Mouse (Mus musculus): ENCODE results near the gene Bloc1s3. TPM values are rescaled to one million over a fixed set of nuclear protein-coding genes. Genes with fewer than 3 reads are reported as not detected.
"Not testable (repeated sequence)": the region's sequence is repeated elsewhere in the genome, so short reads cannot be mapped to it uniquely, and the experiment has no call there.

Gene Bloc1s3
- polyA plus RNA-seq, 1 experiment from 2014 or later: 4.3 TPM

DNA sequence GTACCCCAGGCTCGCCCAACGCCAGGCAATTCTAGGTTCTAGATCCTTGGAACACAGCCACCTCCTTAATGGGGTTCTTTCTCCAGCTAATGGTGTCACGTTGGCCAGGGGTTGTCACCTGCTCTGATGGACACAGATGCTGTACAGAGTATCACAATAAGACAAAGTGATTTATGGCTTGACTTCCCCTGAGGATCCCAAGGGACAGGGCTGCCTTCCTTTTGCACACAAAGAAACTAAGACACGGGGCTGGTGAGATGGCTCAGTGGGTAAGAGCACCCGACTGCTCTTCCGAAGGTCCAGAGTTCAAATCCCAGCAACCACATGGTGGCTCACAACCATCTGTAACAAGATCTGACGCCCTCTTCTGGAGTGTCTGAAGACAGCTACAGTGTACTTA, 3.8 kb upstream of the Bloc1s3 start:
- H3K4me2 ChIP-seq (replicated peaks); ATAC-seq (ENCODE audit: low FRiP score, low read depth); H3K9me3 ChIP-seq; H3K4me3 ChIP-seq; H3K9ac ChIP-seq (replicated peaks); H3K27ac ChIP-seq (replicated peaks); H3K36me3 ChIP-seq: not testable (repeated sequence)
- Histone ChIP-seq H3K4me1 (peaks cover 15% of the 10 kb centered on the region), H3K27me3 (peaks cover 17% of the 10 kb centered on the region)
- WGBS: 86% methylated on average over 7 of the region's 7 CpGs

DNA sequence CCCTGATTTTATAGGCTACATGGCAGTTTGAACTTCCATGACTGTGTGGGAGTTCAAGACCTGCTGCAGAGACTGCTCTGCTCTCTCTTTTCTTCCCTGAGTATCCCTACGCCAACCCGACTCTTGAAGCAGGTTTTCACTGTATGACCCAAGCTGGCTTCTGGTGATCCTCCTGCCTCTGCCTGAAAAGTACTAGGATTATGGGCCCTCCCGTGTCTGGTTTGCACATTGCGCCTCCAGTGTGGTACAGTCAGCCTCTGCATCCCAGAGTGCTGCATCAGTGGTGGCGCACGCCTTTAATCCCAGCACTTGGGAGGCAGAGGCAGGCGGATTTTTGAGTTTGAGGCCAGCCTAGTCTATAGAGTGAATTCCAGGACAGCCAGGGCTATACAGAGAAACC, 1.6 kb upstream of the Bloc1s3 start:
- Histone ChIP-seq H3K36me3 (no peaks in the 10 kb centered on the region), H3K4me1 (peaks cover 20% of the 10 kb centered on the region), H3K4me2 (replicated peaks) (peak overlapping the region; percentile 88), H3K9me3 (no peaks in the 10 kb centered on the region), H3K27me3 (peaks cover 4% of the 10 kb centered on the region; the same call in 1 of the 2 replicates), H3K9ac (replicated peaks) (no peak overlapping the region), H3K4me3 (peak overlapping the region; percentile 78; the same call in 1 of the 2 replicates), H3K27ac (replicated peaks) (no peak overlapping the region)
- 93% methylated on average over 7 of the region's 7 CpGs for WGBS
- ATAC-seq (ENCODE audit: low FRiP score, low read depth): no peak

DNA sequence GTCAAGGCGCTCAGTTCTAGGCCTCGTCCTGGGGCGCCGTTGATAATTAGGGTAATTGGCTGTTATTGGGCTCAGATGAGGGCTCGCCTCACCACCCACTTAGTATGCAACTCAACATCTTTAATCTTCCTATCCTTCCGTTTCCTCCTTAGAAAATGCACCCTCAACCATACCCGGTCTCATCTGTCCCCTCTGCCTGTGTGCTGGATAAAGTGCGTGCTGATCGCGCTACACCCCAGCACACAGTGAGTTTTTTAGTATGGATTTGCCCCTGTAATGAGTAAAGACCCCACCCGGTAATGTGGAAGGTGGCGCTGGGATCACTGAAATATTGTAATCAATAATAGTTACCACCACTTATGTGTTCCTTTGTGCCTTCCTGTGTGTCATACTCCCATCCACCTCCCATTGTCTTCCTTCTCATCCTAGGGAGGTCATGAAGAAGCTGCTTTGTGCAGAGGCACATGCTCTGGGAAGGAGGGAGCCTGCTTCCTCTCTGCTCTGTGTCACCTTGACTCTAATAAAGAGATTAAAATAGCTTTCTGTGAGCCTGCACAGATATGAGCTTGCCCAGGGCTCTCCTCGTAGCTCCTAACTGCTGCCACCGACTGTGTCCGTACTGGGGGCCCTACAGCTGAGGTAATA, 879 bp upstream of the Bloc1s3 start:
- Histone ChIP-seq H3K4me1 (peaks cover 20% of the 10 kb centered on the region), H3K4me2 (replicated peaks) (peak overlapping the region; percentile 88), H3K36me3 (no peaks in the 10 kb centered on the region), H3K27ac (replicated peaks) (peak overlapping the region; percentile 83), H3K4me3 (peak overlapping the region; percentile 78), H3K9me3 (no peaks in the 10 kb centered on the region), H3K9ac (replicated peaks) (peak overlapping the region; percentile 86), H3K27me3 (no peaks in the 10 kb centered on the region; the same call in 1 of the 2 replicates)
- ATAC-seq (ENCODE audit: low FRiP score, low read depth): peak; percentile 13
- 12% methylated on average over 15 of the region's 15 CpGs for WGBS

- H3K4me2 ChIP-seq (replicated peaks): peak overlapping the region; percentile 88
- H3K4me1 ChIP-seq: peaks cover 20% of the 10 kb centered on the region
- H3K9me3 ChIP-seq: no peaks in the 10 kb centered on the region
- H3K36me3 ChIP-seq: no peaks in the 10 kb centered on the region
- H3K4me3 ChIP-seq: peak overlapping the region; percentile 78
- H3K27me3 ChIP-seq: no peaks in the 10 kb centered on the region; the same call in 1 of the 2 replicates
- WGBS: 6% methylated on average over 18 of the region's 18 CpGs
- peak overlapping the region; percentile 83 for H3K27ac ChIP-seq (replicated peaks)
- H3K9ac ChIP-seq (replicated peaks): peak overlapping the region; percentile 86
- ATAC-seq (ENCODE audit: low FRiP score, low read depth): no peak
These were observed 570 bp downstream of the Bloc1s3 start for GRCm38 (mm10) chr7:19507612-19507981.

DNA sequence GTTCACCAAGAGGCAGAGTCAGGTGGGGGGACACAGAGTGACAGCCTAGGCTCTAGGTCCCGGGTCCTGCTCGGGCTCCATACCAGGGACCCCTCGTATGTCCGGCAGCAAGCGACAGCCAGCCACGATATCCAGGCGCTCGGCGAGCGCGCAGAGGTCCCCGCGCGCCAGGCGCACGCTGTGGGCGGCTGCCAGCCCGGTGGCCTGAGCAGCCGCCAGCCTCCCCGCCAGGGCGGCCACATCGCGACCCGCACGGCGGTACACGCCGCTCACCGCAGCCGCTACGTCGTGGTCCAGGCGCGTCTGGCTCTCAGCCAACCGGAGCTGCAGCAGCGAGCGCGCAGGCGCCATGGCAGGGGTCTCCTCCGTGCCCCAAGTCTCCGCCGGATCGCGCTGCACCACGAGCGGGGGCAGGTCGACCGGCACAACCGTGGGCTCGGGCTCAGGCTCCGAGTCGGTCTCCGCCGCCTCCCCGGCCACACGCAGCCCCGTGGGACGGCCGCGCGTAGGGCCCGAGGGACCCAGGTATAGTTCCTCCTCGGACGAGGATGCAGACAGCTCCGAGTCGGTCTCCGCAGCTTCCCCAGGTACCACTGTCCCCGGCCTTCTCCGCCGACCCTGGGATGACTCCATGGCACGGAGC, 1.1 kb downstream of the Bloc1s3 start:
- Histone ChIP-seq H3K27me3 (no peaks in the 10 kb centered on the region; the same call in 1 of the 2 replicates), H3K4me3 (peak overlapping the region; percentile 78), H3K4me2 (replicated peaks) (peak overlapping the region; percentile 88), H3K36me3 (no peaks in the 10 kb centered on the region), H3K9ac (replicated peaks) (peak overlapping the region; percentile 86), H3K4me1 (peaks cover 20% of the 10 kb centered on the region), H3K27ac (replicated peaks) (peak overlapping the region; percentile 83), H3K9me3 (no peaks in the 10 kb centered on the region)
- ATAC-seq (ENCODE audit: low FRiP score, low read depth): peak; percentile 44
- WGBS: 1% methylated on average over 70 of the region's 71 CpGs

DNA sequence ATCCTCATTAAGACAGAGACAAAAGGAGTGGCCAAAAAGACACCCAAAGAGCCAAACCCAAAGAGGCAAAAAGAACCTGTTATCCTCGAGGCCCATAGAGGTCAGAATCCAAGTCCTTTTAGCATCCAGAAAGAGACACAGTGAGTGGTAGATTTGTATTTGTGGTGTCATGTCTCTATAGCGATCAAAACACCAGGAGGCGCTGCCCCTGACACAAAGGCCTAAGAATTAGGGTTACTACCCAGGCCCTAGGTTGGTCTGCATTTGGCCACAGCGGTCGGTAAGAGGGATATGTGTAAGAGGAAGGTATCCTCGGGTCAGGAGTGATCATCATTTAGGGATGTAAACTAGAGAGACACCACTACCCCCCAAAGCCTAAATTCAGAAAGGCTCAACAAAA, 1.8 kb downstream of the Bloc1s3 start:
- H3K27ac ChIP-seq (replicated peaks): no peak overlapping the region
- peak overlapping the region; percentile 88 for H3K4me2 ChIP-seq (replicated peaks)
- 19% methylated on average over 6 of the region's 6 CpGs for WGBS
- H3K4me1 ChIP-seq: peaks cover 20% of the 10 kb centered on the region
- no peak for ATAC-seq (ENCODE audit: low FRiP score, low read depth)
- no peak overlapping the region; the same call in 1 of the 2 replicates for H3K9ac ChIP-seq (replicated peaks)
- H3K9me3 ChIP-seq: no peaks in the 10 kb centered on the region
- H3K36me3 ChIP-seq: no peaks in the 10 kb centered on the region
- H3K4me3 ChIP-seq: peak overlapping the region; percentile 78
- H3K27me3 ChIP-seq: no peaks in the 10 kb centered on the region; the same call in 1 of the 2 replicates

GRCm38 (mm10) chr7:19503481-19504068, 4.6 kb downstream of the Bloc1s3 start:
- no peak for ATAC-seq (ENCODE audit: low FRiP score, low read depth)
- Histone ChIP-seq H3K27me3 (no peaks in the 10 kb centered on the region; the same call in 1 of the 2 replicates), H3K36me3 (no peaks in the 10 kb centered on the region), H3K4me2 (replicated peaks) (no peak overlapping the region), H3K9ac (replicated peaks) (no peak overlapping the region), H3K4me3 (no peak overlapping the region), H3K9me3 (no peaks in the 10 kb centered on the region), H3K4me1 (peaks cover 13% of the 10 kb centered on the region), H3K27ac (replicated peaks) (no peak overlapping the region)
- WGBS: 36% methylated on average over 5 of the region's 5 CpGs

GRCm38 (mm10) chr7:19501658-19502057, 6.5 kb downstream of the Bloc1s3 start:
- H3K36me3 ChIP-seq: no peaks in the 10 kb centered on the region
- H3K4me2 ChIP-seq (replicated peaks): no peak overlapping the region
- H3K9ac ChIP-seq (replicated peaks): no peak overlapping the region
- H3K4me1 ChIP-seq: peaks cover 2% of the 10 kb centered on the region
- no peak overlapping the region for H3K27ac ChIP-seq (replicated peaks)
- H3K27me3 ChIP-seq: no peaks in the 10 kb centered on the region; the same call in 1 of the 2 replicates
- no peak for ATAC-seq (ENCODE audit: low FRiP score, low read depth)
- WGBS: 86% methylated on average over 4 of the region's 4 CpGs
- no peaks in the 10 kb centered on the region for H3K9me3 ChIP-seq
- no peak overlapping the region for H3K4me3 ChIP-seq

DNA sequence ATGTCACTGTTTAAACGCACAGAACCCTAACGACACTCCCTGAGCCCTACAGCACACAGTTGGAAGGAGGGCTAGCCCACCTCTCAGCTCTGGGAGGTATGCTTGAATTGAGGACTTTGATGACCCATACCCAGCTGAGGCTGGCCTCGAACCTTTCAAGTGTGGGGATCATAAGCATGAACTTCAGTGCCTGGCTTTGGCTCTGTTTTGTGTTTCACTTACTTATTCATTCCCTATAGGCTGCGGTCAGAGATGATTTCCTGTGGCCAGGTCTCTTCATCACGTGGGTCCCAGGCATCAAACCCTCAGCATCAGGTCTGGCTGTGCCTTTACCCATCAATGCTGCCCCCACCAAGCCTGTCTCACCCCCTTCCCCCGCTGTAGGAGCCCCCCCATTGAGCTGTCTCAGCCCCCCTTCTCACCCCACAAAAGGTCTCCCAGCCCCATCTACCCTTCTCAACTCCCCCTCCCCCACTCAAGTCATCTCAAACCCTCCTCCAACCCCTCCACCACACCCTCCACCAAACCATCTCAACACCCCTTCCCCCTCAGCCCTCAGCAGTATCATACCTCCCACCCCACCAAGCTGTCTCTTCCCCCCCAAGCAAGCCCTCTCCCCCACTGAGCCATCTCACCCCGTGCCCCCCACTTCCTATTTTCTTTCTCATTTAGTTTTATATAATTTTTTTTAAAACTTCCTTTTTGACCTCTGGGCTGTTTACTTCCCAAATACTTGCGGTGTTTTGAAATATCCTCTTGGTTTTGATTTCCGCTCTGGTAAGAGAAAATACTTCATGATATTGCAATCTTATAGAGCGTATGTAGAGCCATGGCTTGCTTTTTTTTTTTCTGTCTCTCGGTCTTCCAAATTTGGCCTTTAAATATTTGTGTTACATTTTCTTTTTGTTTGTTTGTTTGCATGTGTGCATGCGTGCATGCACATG, 7.5 kb downstream of the Bloc1s3 start:
- H3K27me3 ChIP-seq: no peaks in the 10 kb centered on the region
- H3K4me2 ChIP-seq (replicated peaks): no peak overlapping the region
- no peak overlapping the region for H3K9ac ChIP-seq (replicated peaks)
- H3K9me3 ChIP-seq: no peaks in the 10 kb centered on the region
- no peaks in the 10 kb centered on the region for H3K36me3 ChIP-seq
- 73% methylated on average over 12 of the region's 12 CpGs for WGBS
- H3K27ac ChIP-seq (replicated peaks): no peak overlapping the region
- ATAC-seq (ENCODE audit: low FRiP score, low read depth): no peak
- no peaks in the 10 kb centered on the region for H3K4me1 ChIP-seq
- H3K4me3 ChIP-seq: no peak overlapping the region

DNA sequence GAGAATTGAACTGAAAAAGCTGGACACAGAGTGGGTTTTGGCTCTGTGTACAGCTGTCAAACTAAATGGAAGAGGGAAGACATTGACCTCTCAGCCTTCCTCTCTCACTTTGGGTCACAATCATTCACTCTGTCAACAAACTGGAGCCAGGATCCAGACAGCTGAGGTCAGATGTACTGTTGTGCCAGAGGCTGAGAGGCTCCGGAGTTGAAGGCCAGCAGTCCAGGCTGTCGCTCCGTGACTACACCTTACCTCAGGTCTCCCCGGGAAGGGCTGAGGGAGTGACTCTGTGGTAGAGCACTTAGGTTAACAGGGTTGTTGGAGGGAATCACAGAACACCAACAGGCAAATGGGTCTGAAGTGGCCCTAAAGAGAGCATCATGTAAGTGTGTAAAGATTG, 9.8 kb downstream of the Bloc1s3 start:
- ATAC-seq (ENCODE audit: low FRiP score, low read depth): no peak
- no peaks in the 10 kb centered on the region for H3K4me1 ChIP-seq
- no peaks in the 10 kb centered on the region for H3K9me3 ChIP-seq
- H3K4me3 ChIP-seq: no peak overlapping the region
- H3K27me3 ChIP-seq: peaks cover 12% of the 10 kb centered on the region; the same call in 1 of the 2 replicates
- no peak overlapping the region for H3K27ac ChIP-seq (replicated peaks)
- H3K4me2 ChIP-seq (replicated peaks): no peak overlapping the region
- H3K9ac ChIP-seq (replicated peaks): no peak overlapping the region
- WGBS: 84% methylated on average over 4 of the region's 4 CpGs
- no peaks in the 10 kb centered on the region for H3K36me3 ChIP-seq

GRCm38 (mm10) chr7:19496214-19496555, 12.0 kb downstream of the Bloc1s3 start:
- H3K27me3 ChIP-seq: peaks cover 32% of the 10 kb centered on the region
- no peak overlapping the region for H3K9ac ChIP-seq (replicated peaks)
- no peak overlapping the region for H3K27ac ChIP-seq (replicated peaks)
- no peak for ATAC-seq (ENCODE audit: low FRiP score, low read depth)
- no peaks in the 10 kb centered on the region for H3K9me3 ChIP-seq
- H3K4me2 ChIP-seq (replicated peaks): no peak overlapping the region
- peaks cover 5% of the 10 kb centered on the region for H3K4me1 ChIP-seq
- no peaks in the 10 kb centered on the region for H3K36me3 ChIP-seq
- WGBS: 70% methylated on average over 5 of the region's 5 CpGs
- H3K4me3 ChIP-seq: no peak overlapping the region
